Mouse (Mus musculus): ENCODE results near the gene Nol6. TPM values are rescaled to one million over a fixed set of nuclear protein-coding genes. Genes with fewer than 3 reads are reported as not detected.

Gene Nol6
- polyA plus RNA-seq, 1 experiment, result 22.2 TPM

DNA sequence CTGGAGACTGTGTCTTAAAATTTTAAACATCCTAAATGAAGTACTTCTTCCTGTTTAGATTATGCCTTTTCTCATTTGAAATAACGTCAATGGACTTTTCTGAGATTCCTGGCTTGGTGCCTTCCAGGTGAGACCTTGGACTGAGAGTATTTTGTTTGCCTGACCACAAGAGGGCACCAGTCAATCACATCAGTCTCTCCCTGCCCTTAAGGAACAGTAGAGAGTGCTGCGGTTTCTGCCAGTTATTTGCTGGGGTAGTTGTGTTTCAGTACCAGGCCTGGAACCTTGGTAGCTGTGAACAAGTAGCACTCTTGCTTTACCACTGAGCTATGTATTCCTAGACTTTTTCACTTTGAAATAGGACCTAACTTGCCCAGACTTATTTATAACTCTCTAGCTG lies 5.2 kb upstream of the Nol6 start:
- no peak for TF ChIP-seq FLI1 (IDR thresholded peaks at IDR 0.05; ENCODE audit: low read length)
- TF ChIP-seq GATA1 (IDR thresholded peaks at IDR 0.05; ENCODE audit: borderline replicate concordance, low read length), result no peak
- Histone ChIP-seq H3K9me3 (no peaks in the 10 kb centered on the region), H3K4me1 (peaks cover 9% of the 10 kb centered on the region), H3K36me3 (replicated peaks; ENCODE audit: low read length) (no peaks in the 10 kb centered on the region), H3K4me3 (replicated peaks) (no peak overlapping the region), H3K27me3 (replicated peaks) (no peaks in the 10 kb centered on the region)

- Histone ChIP-seq H3K36me3 (replicated peaks; ENCODE audit: low read length) (peaks cover 96% of the 10 kb centered on the region), H3K27me3 (replicated peaks) (no peaks in the 10 kb centered on the region), H3K9me3 (no peaks in the 10 kb centered on the region), H3K4me3 (replicated peaks) (no peak overlapping the region), H3K4me1 (peaks cover 10% of the 10 kb centered on the region)
- TF ChIP-seq FLI1 (IDR thresholded peaks at IDR 0.05; ENCODE audit: low read length), result no peak
- TF ChIP-seq GATA1 (IDR thresholded peaks at IDR 0.05; ENCODE audit: borderline replicate concordance, low read length), result no peak
These were observed 5.5 kb downstream of the Nol6 start for GRCm38 (mm10) chr4:41118706-41119292.

DNA sequence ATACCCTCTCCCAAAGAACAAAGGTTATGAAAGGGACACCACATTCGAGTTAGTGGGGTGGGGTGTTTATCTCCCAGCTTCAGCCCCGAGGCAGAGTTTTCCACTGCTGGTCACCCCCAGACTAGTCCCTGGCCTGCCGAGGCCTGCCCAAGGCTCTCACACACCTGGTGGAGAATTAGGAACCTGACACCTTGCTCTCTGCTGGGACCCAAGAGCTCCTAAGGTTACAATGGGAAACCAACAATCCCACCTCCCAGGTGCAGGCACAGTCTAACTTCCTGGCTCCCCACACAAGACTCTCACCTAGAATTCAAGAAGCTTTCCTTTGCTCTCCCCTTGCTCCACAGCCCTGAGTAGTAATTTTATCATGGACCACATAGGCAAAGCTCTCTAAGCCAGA lies 7.4 kb downstream of the Nol6 start:
- Histone ChIP-seq H3K27me3 (replicated peaks) (no peaks in the 10 kb centered on the region), H3K36me3 (replicated peaks; ENCODE audit: low read length) (peaks cover 83% of the 10 kb centered on the region)
- TF ChIP-seq GATA1 (IDR thresholded peaks at IDR 0.05; ENCODE audit: borderline replicate concordance, low read length) (no peak), FLI1 (IDR thresholded peaks at IDR 0.05; ENCODE audit: low read length) (no peak)

GRCm38 (mm10) chr4:41115793-41116192 lies 8.5 kb downstream of the Nol6 start:
- no peaks in the 10 kb centered on the region for H3K9me3 ChIP-seq
- no peaks in the 10 kb centered on the region for H3K27me3 ChIP-seq (replicated peaks)
- TF ChIP-seq FLI1 (IDR thresholded peaks at IDR 0.05; ENCODE audit: low read length), result no peak
- no peak for TF ChIP-seq GATA1 (IDR thresholded peaks at IDR 0.05; ENCODE audit: borderline replicate concordance, low read length)
- no peak overlapping the region for H3K4me3 ChIP-seq (replicated peaks)
- no peaks in the 10 kb centered on the region for H3K4me1 ChIP-seq
- peaks cover 72% of the 10 kb centered on the region for H3K36me3 ChIP-seq (replicated peaks; ENCODE audit: low read length)

More for the DNA sequence above, 7.4 kb downstream of the Nol6 start:
- no peak overlapping the region for H3K4me3 ChIP-seq (replicated peaks)
- no peaks in the 10 kb centered on the region for H3K4me1 ChIP-seq
- no peaks in the 10 kb centered on the region for H3K9me3 ChIP-seq

- Histone ChIP-seq H3K36me3 (replicated peaks; ENCODE audit: low read length) (peaks cover 65% of the 10 kb centered on the region), H3K4me1 (no peaks in the 10 kb centered on the region), H3K4me3 (replicated peaks) (no peak overlapping the region), H3K27me3 (replicated peaks) (no peaks in the 10 kb centered on the region), H3K9me3 (no peaks in the 10 kb centered on the region)
- TF ChIP-seq GATA1 (IDR thresholded peaks at IDR 0.05; ENCODE audit: borderline replicate concordance, low read length) (no peak), FLI1 (IDR thresholded peaks at IDR 0.05; ENCODE audit: low read length) (no peak)
These were observed 9.2 kb downstream of the Nol6 start for GRCm38 (mm10) chr4:41115074-41115473.

DNA sequence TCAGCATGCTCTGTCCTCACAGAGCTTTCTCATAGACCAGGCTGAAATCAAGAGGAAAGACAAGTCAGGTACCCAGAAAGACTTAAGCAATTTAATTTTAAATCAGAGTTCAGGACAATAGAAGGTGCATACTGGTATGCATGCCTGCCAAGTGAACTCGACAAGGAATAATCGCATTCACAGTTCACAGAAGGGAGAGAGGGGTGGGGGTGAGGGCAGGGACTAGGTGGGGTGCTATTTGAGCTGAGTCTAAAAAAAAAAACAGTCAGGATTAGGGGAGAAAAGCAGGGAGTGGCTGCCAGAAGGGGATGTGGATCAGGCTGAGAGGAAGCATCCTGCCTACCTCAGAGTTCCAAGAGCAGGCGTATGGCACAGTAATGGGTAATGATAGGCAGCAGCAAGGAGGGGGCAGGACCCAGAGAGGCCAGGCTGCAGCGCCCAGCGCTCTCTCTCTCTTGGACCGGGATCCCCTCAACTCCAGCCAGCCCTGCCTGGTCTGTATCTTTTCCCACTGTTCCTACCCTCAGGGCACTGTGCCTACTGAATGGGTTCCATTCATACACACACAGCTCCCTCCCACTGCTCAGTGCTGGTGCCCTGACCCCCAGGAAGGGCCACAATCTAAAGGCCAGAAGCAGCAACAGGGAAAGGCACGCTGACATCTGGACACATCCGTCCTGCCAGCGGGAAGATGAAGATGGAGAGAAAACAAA lies 9.7 kb downstream of the Nol6 start:
- TF ChIP-seq FLI1 (IDR thresholded peaks at IDR 0.05; ENCODE audit: low read length), result no peak
- no peak for TF ChIP-seq GATA1 (IDR thresholded peaks at IDR 0.05; ENCODE audit: borderline replicate concordance, low read length)
- Histone ChIP-seq H3K36me3 (replicated peaks; ENCODE audit: low read length) (peaks cover 60% of the 10 kb centered on the region), H3K27me3 (replicated peaks) (no peaks in the 10 kb centered on the region), H3K9me3 (no peaks in the 10 kb centered on the region), H3K4me3 (replicated peaks) (no peak overlapping the region), H3K4me1 (no peaks in the 10 kb centered on the region)

GRCm38 (mm10) chr4:41108717-41109425 lies 15.4 kb downstream of the Nol6 start:
- Histone ChIP-seq H3K4me3 (replicated peaks) (no peak overlapping the region), H3K27me3 (replicated peaks) (peaks cover 14% of the 10 kb centered on the region)
- TF ChIP-seq GATA1 (IDR thresholded peaks at IDR 0.05; ENCODE audit: borderline replicate concordance, low read length) (no peak), FLI1 (IDR thresholded peaks at IDR 0.05; ENCODE audit: low read length) (no peak)

GRCm38 (mm10) chr4:41107440-41107839 lies 16.8 kb downstream of the Nol6 start:
- H3K4me1 ChIP-seq, result peaks cover 11% of the 10 kb centered on the region
- TF ChIP-seq GATA1 (IDR thresholded peaks at IDR 0.05; ENCODE audit: borderline replicate concordance, low read length) (no peak), FLI1 (IDR thresholded peaks at IDR 0.05; ENCODE audit: low read length) (no peak)
- no peaks in the 10 kb centered on the region for H3K36me3 ChIP-seq (replicated peaks; ENCODE audit: low read length)
- no peak overlapping the region for H3K4me3 ChIP-seq (replicated peaks)
- 0 out of 2 replicates have a peak, but pooled peaks cover 3% of the 10 kb centered on the region for H3K9me3 ChIP-seq
- peaks cover 23% of the 10 kb centered on the region for H3K27me3 ChIP-seq (replicated peaks)

More at GRCm38 (mm10) chr4:41108717-41109425, 15.4 kb downstream of the Nol6 start:
- peaks cover 3% of the 10 kb centered on the region for H3K36me3 ChIP-seq (replicated peaks; ENCODE audit: low read length)
- no peaks in the 10 kb centered on the region for H3K9me3 ChIP-seq
- H3K4me1 ChIP-seq, result peaks cover 11% of the 10 kb centered on the region

- Histone ChIP-seq H3K36me3 (replicated peaks; ENCODE audit: low read length) (no peaks in the 10 kb centered on the region), H3K4me3 (replicated peaks) (no peak overlapping the region), H3K4me1 (peaks cover 12% of the 10 kb centered on the region), H3K9me3 (0 out of 2 replicates have a peak, but pooled peaks cover 3% of the 10 kb centered on the region), H3K27me3 (replicated peaks) (peaks cover 53% of the 10 kb centered on the region)
- TF ChIP-seq FLI1 (IDR thresholded peaks at IDR 0.05; ENCODE audit: low read length), result no peak
These were observed 21.4 kb downstream of the Nol6 start for GRCm38 (mm10) chr4:41102901-41103300.

DNA sequence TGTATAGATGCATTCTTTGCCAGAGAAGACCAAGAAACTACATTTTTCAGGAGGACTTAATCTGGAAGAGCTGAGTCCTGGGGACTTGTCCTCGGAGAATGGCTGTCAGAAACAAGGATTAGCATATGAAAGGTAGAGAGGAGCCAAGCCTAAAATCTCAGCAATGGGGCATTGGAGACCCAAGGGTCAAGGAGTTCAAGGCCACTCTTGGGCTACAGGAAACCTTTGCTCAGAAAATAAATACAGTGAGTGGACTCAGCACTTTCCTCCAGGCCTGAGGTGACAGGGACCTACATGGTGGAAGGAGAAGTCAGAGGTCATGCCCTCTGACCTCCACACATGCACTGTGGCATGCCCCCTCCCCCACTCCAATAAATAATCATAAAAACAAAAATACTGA lies 23.3 kb downstream of the Nol6 start:
- Histone ChIP-seq H3K4me3 (replicated peaks) (no peak overlapping the region), H3K9me3 (0 out of 2 replicates have a peak, but pooled peaks cover 3% of the 10 kb centered on the region), H3K36me3 (replicated peaks; ENCODE audit: low read length) (no peaks in the 10 kb centered on the region), H3K27me3 (replicated peaks) (peaks cover 65% of the 10 kb centered on the region), H3K4me1 (peaks cover 13% of the 10 kb centered on the region)
- TF ChIP-seq GATA1 (IDR thresholded peaks at IDR 0.05; ENCODE audit: borderline replicate concordance, low read length), result no peak
- TF ChIP-seq FLI1 (IDR thresholded peaks at IDR 0.05; ENCODE audit: low read length), result no peak

Data from megakaryocyte, embryonic 14.5 days (primary cell).